Mouse (Mus musculus) neural tube, embryonic 13.5 days (tissue): ENCODE data around the gene Memo1. TPM values are rescaled to one million over a fixed set of nuclear protein-coding genes. Genes with fewer than 3 reads are reported as not detected.
"Not testable (repeated sequence)": the region's sequence is repeated elsewhere in the genome, so short reads cannot be mapped to it uniquely, and the experiment has no call there.

ENCODE experiments used
- ATAC-seq: fragments of 200-750 bp; cut with Nextera tagmentation; 2 replicates; pipeline ENCODE4 v1.8.0; 2017; ENCODE audit warnings: low read depth, mild to moderate bottlenecking, moderate TSS enrichment, moderate library complexity
- H3K27ac ChIP-seq: fragments of 300-500 bp; sonication (generic); replicated peaks from 2 replicates; pipeline ENCODE4 v1.5.1; 2015; ENCODE audit warnings: moderate library complexity, mild to moderate bottlenecking, inconsistent platforms
- H3K27me3 ChIP-seq: fragments of 300-500 bp; sonication (generic); 2 replicates; pipeline ENCODE4 v1.6.1; 2015; ENCODE audit warnings: mild to moderate bottlenecking, inconsistent platforms
- H3K36me3 ChIP-seq: fragments of 300-500 bp; sonication (generic); 2 replicates; pipeline ENCODE4 v1.6.1; 2015; ENCODE audit warnings: mild to moderate bottlenecking, inconsistent platforms
- H3K4me1 ChIP-seq: fragments of 300-500 bp; sonication (generic); replicated peaks from 2 replicates; pipeline ENCODE4 v1.6.1; 2015; ENCODE audit warnings: inconsistent platforms
- H3K4me2 ChIP-seq: fragments of 300-500 bp; sonication (generic); 2 replicates; pipeline ENCODE4 v1.6.1; 2015; ENCODE audit warnings: inconsistent platforms, mild to moderate bottlenecking, moderate library complexity
- H3K4me3 ChIP-seq: fragments of 300-500 bp; sonication (generic); 2 replicates; pipeline ENCODE4 v1.5.1; 2015; ENCODE audit warnings: mild to moderate bottlenecking, inconsistent platforms
- H3K9ac ChIP-seq: fragments of 300-500 bp; sonication (generic); 2 replicates; pipeline ENCODE4 v1.6.1; 2015; ENCODE audit warnings: moderate library complexity, mild to moderate bottlenecking, inconsistent platforms
- H3K9me3 ChIP-seq: fragments of 300-500 bp; sonication (generic); 2 replicates; pipeline ENCODE4 v1.6.1; 2016; ENCODE audit warnings: inconsistent platforms
- WGBS: fragments of 180-500 bp; shearing (Covaris S2); methylation state at CpG from one replicate; pipeline ENCODE4 v1.1.7; 2015; 5-methylcytosine and 5-hydroxymethylcytosine counted together
- polyA plus RNA-seq: library from polyadenylated mRNA; unstranded; fragments of >200 nt; fragmentation: Nextera tagmentation; extraction: Ambion mirVana; gene quantifications from 2 replicates; pipeline ENCODE4 v1.2.1, GENCODE M21; 2015

Memo1 gene
- polyA plus RNA-seq, 1 experiment from 2014 or later = 67.3 TPM

DNA sequence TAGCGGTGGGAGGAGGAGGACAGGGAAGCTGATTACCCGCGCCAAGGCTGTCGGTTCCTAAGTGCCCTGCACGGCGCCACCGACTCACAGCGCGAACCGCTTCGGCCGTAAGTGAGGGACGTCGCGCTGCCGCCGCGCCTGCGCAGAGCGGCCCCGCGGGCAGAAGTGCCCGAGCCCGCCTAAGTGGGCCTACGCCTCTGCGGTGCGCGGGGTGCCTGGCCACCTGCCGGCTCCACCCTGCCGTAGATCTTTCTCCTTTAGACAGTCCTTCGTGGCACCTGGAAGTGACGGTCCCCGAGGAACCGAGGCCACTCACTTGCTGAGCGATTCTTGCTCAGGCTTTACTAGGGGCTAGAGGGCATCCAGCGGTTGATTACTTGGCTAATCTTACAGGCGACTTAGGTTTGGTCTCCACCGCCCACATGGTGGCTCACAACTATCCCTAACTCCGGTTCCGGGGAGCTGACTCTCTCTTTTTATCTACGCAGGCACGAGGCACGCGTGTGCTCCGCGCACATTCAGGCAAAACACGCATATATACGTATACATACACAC, 21.1 kb upstream of the Memo1 start:
- under 1% methylated on average over 48 of the region's 48 CpGs for WGBS
- ATAC-seq = peak; percentile 95
- H3K27ac ChIP-seq = peak overlapping the region; percentile 91

DNA sequence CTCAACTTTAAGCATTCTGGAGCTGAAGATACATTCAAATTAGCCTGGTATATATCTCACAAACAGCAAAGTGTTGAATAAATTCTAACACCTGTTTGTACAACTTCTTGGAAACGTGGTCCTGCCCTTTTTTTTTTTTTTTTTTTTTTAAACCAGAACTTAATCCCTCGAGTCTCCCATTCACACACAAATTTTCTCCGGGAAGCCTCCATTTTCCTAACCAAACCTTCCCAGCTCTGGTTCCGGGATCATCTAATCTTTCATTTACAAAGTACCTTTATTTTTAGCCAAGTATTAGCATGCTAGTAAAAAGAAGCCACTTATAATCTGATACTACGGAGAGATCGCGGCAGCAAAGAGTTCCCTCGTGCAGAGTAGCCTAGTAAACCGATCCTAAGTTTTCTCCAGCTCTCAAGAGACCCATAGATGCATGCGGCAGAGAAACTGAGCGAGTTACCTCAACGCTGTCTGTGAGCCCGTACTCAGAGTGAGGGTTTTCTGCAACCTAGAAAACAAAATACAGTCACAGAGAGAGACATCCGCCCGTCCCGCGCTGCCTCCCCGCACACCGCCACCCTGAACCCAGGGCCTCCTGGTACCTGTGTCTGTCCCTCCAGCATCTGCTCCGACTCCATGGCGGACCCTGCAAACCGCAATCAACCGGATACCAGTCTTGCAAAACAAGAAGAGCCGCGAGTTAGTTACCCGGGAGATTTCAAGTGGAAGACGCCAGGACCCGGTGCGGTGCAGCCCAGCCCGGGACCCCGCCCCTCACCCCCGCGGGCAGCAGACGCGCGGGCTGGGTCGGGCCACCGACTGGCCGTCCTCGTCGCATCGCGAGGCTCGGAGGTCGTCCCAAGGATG, 20.4 kb upstream of the Memo1 start:
- peak overlapping the region; percentile 80 for H3K4me3 ChIP-seq
- H3K9ac ChIP-seq = peak overlapping the region; percentile 87
- peak; percentile 73 for ATAC-seq
- H3K4me1 ChIP-seq = peaks cover 25% of the 10 kb centered on the region
- H3K27me3 ChIP-seq = no peaks in the 10 kb centered on the region
- WGBS = 2% methylated on average over 45 of the region's 45 CpGs
- H3K36me3 ChIP-seq = peaks cover 26% of the 10 kb centered on the region
- no peaks in the 10 kb centered on the region for H3K9me3 ChIP-seq
- peak overlapping the region; percentile 91 for H3K27ac ChIP-seq
- H3K4me2 ChIP-seq = peak overlapping the region; percentile 83

More for the DNA sequence above, 21.1 kb upstream of the Memo1 start:
- peak overlapping the region; percentile 87 for H3K9ac ChIP-seq
- H3K9me3 ChIP-seq = no peaks in the 10 kb centered on the region
- peak overlapping the region; percentile 80 for H3K4me3 ChIP-seq
- H3K4me2 ChIP-seq = peak overlapping the region; percentile 83
- H3K27me3 ChIP-seq = no peaks in the 10 kb centered on the region
- peaks cover 25% of the 10 kb centered on the region for H3K4me1 ChIP-seq
- H3K36me3 ChIP-seq = peaks cover 20% of the 10 kb centered on the region

GRCm38 (mm10) chr17:74306021-74306420, 10.7 kb upstream of the Memo1 start:
- WGBS = 89% methylated on average over 1 of the region's 1 CpGs
- ATAC-seq = no peak

DNA sequence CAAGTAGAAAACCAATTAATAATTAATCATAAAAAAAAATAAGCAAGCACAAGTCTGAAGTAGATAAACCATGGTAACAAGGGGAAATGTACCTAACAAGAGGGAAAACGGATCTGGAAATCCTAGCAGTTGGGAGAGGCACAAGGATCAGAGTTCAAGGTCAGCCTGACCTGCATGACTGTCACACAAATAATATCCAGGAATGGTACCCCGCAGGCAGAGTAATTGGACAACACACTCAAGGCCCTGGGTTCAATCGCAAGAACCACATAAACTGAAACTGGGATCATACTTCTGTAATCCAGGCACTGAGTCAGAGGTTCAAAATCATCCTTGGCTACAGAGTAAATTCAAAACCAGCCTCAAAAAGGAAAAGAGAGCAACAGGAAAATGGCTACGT, 10.3 kb upstream of the Memo1 start:
- H3K4me3 ChIP-seq = no peak overlapping the region
- no peak overlapping the region for H3K9ac ChIP-seq
- no peak for ATAC-seq
- peaks cover 65% of the 10 kb centered on the region for H3K36me3 ChIP-seq
- no peak overlapping the region for H3K4me2 ChIP-seq
- H3K9me3 ChIP-seq = no peaks in the 10 kb centered on the region
- WGBS = 94% methylated on average over 4 of the region's 4 CpGs
- H3K4me1 ChIP-seq = no peaks in the 10 kb centered on the region
- H3K27ac ChIP-seq = no peak overlapping the region
- no peaks in the 10 kb centered on the region for H3K27me3 ChIP-seq

More at GRCm38 (mm10) chr17:74306021-74306420, 10.7 kb upstream of the Memo1 start:
- Histone ChIP-seq H3K4me3 (no peak overlapping the region), H3K4me2 (no peak overlapping the region), H3K9ac (no peak overlapping the region), H3K36me3 (peaks cover 66% of the 10 kb centered on the region), H3K27me3 (no peaks in the 10 kb centered on the region), H3K9me3 (no peaks in the 10 kb centered on the region), H3K4me1 (no peaks in the 10 kb centered on the region), H3K27ac (no peak overlapping the region)

GRCm38 (mm10) chr17:74304060-74304459, 8.7 kb upstream of the Memo1 start:
- no peaks in the 10 kb centered on the region for H3K27me3 ChIP-seq

DNA sequence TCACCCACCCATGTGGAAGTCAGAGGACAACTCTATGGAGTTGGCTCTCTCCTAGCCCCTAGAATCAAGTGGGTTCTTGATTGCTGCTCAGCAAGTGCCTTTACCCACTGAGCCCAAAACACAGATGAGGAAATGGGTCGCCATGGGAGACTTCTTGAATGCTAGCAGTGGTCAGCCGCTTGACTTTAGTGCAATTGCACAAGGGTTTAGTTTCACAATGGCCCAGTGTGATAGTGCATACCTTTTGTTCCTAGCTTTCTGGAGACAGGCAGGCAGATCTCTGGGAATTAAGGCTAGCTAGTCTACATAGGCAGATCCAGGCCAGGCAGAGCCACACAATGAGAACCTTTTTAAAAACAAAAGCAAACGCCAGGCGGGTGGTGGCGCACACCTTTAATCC, 4.8 kb upstream of the Memo1 start:
- no peak for ATAC-seq
- H3K9ac ChIP-seq = no peak overlapping the region
- H3K9me3 ChIP-seq = no peaks in the 10 kb centered on the region
- H3K4me1 ChIP-seq = no peaks in the 10 kb centered on the region
- H3K27me3 ChIP-seq = no peaks in the 10 kb centered on the region
- peaks cover 41% of the 10 kb centered on the region for H3K36me3 ChIP-seq
- no peak overlapping the region for H3K27ac ChIP-seq
- no peak overlapping the region for H3K4me2 ChIP-seq
- H3K4me3 ChIP-seq = no peak overlapping the region
- 88% methylated on average over 5 of the region's 5 CpGs for WGBS

More at GRCm38 (mm10) chr17:74304060-74304459, 8.7 kb upstream of the Memo1 start:
- Histone ChIP-seq H3K36me3 (peaks cover 67% of the 10 kb centered on the region), H3K4me3 (no peak overlapping the region), H3K9me3 (no peaks in the 10 kb centered on the region), H3K9ac (no peak overlapping the region), H3K4me2 (no peak overlapping the region), H3K27ac (no peak overlapping the region), H3K4me1 (no peaks in the 10 kb centered on the region)
- ATAC-seq = no peak
- WGBS = 93% methylated on average over 4 of the region's 4 CpGs

GRCm38 (mm10) chr17:74296991-74297390, 1.7 kb upstream of the Memo1 start:
- ATAC-seq, H3K4me2 ChIP-seq, H3K27me3 ChIP-seq, H3K9ac ChIP-seq, H3K9me3 ChIP-seq, H3K4me3 ChIP-seq, H3K27ac ChIP-seq: not testable (repeated sequence)
- WGBS = 93% methylated on average over 5 of the region's 5 CpGs
- H3K36me3 ChIP-seq = peaks cover 25% of the 10 kb centered on the region
- peaks cover 17% of the 10 kb centered on the region for H3K4me1 ChIP-seq

DNA sequence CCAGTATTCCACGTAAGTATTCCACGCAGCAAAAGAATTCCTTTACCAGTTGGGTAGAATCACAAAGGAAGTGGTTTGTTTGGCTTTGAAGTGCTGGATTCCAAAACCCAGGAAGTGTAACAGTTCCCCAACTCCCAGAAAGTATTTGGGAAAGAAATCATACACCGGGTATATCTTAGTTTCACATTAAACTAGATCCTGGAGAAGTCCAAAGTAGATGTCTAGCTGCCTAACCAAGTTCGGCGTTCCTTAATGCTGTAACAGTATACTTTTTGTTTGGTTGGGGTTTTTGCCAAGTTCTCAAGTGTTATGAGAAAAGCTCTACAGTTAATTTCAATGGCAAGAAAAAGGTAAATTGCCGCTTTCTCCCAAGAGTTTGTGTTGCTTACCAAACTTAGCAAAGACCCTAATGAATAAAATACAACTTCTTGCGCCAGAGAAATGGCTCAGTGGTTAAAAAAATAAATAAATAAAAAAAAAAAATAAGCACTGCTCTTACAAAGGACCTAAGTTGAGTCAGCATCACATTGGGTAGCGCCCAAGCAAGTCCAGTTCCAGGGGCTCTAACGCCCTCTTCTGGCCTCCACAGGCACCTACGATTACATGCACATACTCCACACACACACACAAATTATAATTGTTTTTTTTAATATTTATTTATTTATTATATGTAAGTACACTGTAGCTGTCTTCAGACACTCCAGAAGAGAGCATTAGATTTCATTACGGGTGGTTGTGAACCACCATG, 929 bp upstream of the Memo1 start:
- Histone ChIP-seq H3K27me3 (no peaks in the 10 kb centered on the region), H3K4me2 (peak overlapping the region; percentile 74), H3K36me3 (peaks cover 20% of the 10 kb centered on the region), H3K9me3 (no peaks in the 10 kb centered on the region), H3K4me1 (peaks cover 23% of the 10 kb centered on the region), H3K4me3 (peak overlapping the region; percentile 91), H3K9ac (peak overlapping the region; percentile 96), H3K27ac (peak overlapping the region; percentile 93)
- WGBS = 51% methylated on average over 11 of the region's 11 CpGs
- no peak for ATAC-seq

- peaks cover 34% of the 10 kb centered on the region for H3K4me1 ChIP-seq
- peak; percentile 79 for ATAC-seq
- peak overlapping the region; percentile 74 for H3K4me2 ChIP-seq
- H3K9ac ChIP-seq = peak overlapping the region; percentile 96
- H3K27ac ChIP-seq = peak overlapping the region; percentile 93
- no peaks in the 10 kb centered on the region for H3K9me3 ChIP-seq
- peak overlapping the region; percentile 91 for H3K4me3 ChIP-seq
- no peaks in the 10 kb centered on the region for H3K27me3 ChIP-seq
- WGBS = under 1% methylated on average over 58 of the region's 80 CpGs
- H3K36me3 ChIP-seq = peaks cover 9% of the 10 kb centered on the region; the same call in 1 of the 2 replicates
These were observed 795 bp downstream of the Memo1 start for GRCm38 (mm10) chr17:74294426-74295025.

DNA sequence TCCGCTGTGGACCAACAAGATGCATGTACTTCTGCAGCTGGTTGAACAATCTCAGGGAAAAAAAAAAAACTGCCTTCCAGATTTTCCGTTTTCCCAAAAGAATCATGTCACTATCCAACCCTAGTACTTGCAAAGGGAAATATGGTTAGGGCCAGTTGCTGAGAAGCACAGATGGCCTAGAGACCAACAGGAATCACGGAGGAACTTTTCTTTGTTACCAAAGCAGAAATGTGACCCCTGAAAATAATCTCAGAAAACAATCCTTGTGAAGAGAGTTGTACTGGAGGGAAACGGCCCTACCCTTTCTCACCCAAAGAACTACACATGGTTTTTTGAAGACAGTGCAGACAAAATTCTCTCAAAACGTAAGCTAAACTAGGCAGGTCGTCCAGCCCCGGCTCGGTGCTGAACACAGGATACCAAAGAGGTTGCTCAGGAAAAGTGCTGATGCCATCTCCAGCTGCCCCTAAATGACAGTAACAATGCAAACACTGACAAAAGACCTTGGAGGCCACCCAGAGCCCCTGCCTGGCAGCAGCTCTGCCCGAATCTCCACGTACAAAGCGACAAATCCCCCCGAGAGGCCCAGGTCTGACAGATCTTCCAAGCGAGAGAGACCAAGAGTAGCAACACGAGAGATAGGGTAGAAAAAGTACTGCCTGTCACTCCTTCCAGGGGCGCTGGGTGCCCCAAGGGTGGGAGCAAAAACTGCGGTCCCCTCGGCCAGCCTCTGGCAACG, 1.5 kb downstream of the Memo1 start:
- Histone ChIP-seq H3K9ac (peak overlapping the region; percentile 96), H3K4me3 (peak overlapping the region; percentile 91), H3K4me2 (peak overlapping the region; percentile 74), H3K27ac (peak overlapping the region; percentile 93), H3K4me1 (peaks cover 34% of the 10 kb centered on the region), H3K27me3 (no peaks in the 10 kb centered on the region), H3K36me3 (peaks cover 10% of the 10 kb centered on the region; the same call in 1 of the 2 replicates), H3K9me3 (no peaks in the 10 kb centered on the region)
- no peak for ATAC-seq
- 2% methylated on average over 18 of the region's 18 CpGs for WGBS

- WGBS = 79% methylated on average over 4 of the region's 4 CpGs
- H3K9ac ChIP-seq = no peak overlapping the region
These were observed 3.5 kb downstream of the Memo1 start for GRCm38 (mm10) chr17:74291640-74292361.

More at GRCm38 (mm10) chr17:74291640-74292361, 3.5 kb downstream of the Memo1 start:
- no peaks in the 10 kb centered on the region; the same call in 1 of the 2 replicates for H3K9me3 ChIP-seq
- 0 out of 2 replicates have a peak, but pooled peaks cover 14% of the 10 kb centered on the region for H3K36me3 ChIP-seq
- no peak overlapping the region for H3K4me2 ChIP-seq
- H3K4me1 ChIP-seq = peaks cover 34% of the 10 kb centered on the region
- H3K4me3 ChIP-seq = no peak overlapping the region
- ATAC-seq = no peak
- no peak overlapping the region for H3K27ac ChIP-seq
- H3K27me3 ChIP-seq = no peaks in the 10 kb centered on the region
